Mouse (Mus musculus) neural tube, embryonic 13.5 days (tissue): Measurements from ENCODE around the gene Ttc9b. TPM values are rescaled to one million over a fixed set of nuclear protein-coding genes. Genes with fewer than 3 reads are reported as not detected.
A peak's percentile ranks its signal among the peaks of the same experiment; 100 is the strongest.
"Not testable (repeated sequence)": the region's sequence is repeated elsewhere in the genome, so short reads cannot be mapped to it uniquely, and the experiment has no call there.

ENCODE experiments used
- ATAC-seq: fragments of 200-750 bp; cut with Nextera tagmentation; 2 replicates; pipeline ENCODE4 v1.8.0; 2017; ENCODE audit warnings: low read depth, mild to moderate bottlenecking, moderate TSS enrichment, moderate library complexity
- H3K27ac ChIP-seq: fragments of 300-500 bp; sonication (generic); replicated peaks from 2 replicates; pipeline ENCODE4 v1.5.1; 2015; ENCODE audit warnings: moderate library complexity, mild to moderate bottlenecking, inconsistent platforms
- H3K27me3 ChIP-seq: fragments of 300-500 bp; sonication (generic); 2 replicates; pipeline ENCODE4 v1.6.1; 2015; ENCODE audit warnings: mild to moderate bottlenecking, inconsistent platforms
- H3K36me3 ChIP-seq: fragments of 300-500 bp; sonication (generic); 2 replicates; pipeline ENCODE4 v1.6.1; 2015; ENCODE audit warnings: mild to moderate bottlenecking, inconsistent platforms
- H3K4me1 ChIP-seq: fragments of 300-500 bp; sonication (generic); replicated peaks from 2 replicates; pipeline ENCODE4 v1.6.1; 2015; ENCODE audit warnings: inconsistent platforms
- H3K4me2 ChIP-seq: fragments of 300-500 bp; sonication (generic); 2 replicates; pipeline ENCODE4 v1.6.1; 2015; ENCODE audit warnings: inconsistent platforms, mild to moderate bottlenecking, moderate library complexity
- H3K4me3 ChIP-seq: fragments of 300-500 bp; sonication (generic); 2 replicates; pipeline ENCODE4 v1.5.1; 2015; ENCODE audit warnings: mild to moderate bottlenecking, inconsistent platforms
- H3K9ac ChIP-seq: fragments of 300-500 bp; sonication (generic); 2 replicates; pipeline ENCODE4 v1.6.1; 2015; ENCODE audit warnings: moderate library complexity, mild to moderate bottlenecking, inconsistent platforms
- H3K9me3 ChIP-seq: fragments of 300-500 bp; sonication (generic); 2 replicates; pipeline ENCODE4 v1.6.1; 2016; ENCODE audit warnings: inconsistent platforms
- WGBS: fragments of 180-500 bp; shearing (Covaris S2); methylation state at CpG from one replicate; pipeline ENCODE4 v1.1.7; 2015; 5-methylcytosine and 5-hydroxymethylcytosine counted together
- polyA plus RNA-seq: library from polyadenylated mRNA; unstranded; fragments of >200 nt; fragmentation: Nextera tagmentation; extraction: Ambion mirVana; gene quantifications from 2 replicates; pipeline ENCODE4 v1.2.1, GENCODE M21; 2015

Gene Ttc9b
- polyA plus RNA-seq, 1 experiment from 2014 or later = 54.8 TPM

DNA sequence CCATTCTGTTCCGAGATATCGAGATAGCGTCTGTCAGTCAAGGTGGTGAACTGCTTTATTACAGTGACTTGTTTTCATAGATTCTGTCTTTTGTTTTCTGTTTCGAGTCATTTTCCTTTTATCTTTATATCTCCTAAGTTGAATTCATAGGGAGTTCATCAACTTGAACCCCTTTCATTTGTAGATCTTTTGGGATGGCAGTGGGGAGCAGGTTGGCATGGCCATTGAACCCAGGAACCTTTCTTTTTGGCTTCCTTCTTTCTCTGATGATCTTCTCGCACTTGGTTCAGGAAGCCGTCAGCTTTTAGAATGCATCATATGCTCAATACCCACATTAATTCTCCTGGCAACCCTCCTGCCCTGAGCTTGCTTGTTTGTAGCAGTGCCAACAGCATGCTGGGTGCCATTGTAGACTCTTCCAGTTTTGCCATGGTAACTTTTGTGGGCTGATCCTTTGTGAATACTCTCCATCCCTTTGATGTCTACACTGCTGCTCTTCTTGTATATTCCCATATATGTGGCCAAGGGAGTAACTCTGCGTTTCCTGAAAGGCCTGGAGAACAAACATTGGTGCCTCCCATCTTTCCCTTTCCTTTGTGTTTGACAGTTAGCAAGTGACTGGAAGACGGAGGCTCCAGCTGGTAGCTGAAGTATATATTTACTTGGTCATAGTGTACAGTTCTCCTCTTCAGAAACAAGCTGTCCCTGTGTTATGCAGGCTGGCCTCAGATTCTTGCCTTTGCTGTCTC is 39.8 kb upstream of the Ttc9b start:
- H3K4me2 ChIP-seq = no peak overlapping the region
- H3K36me3 ChIP-seq = peaks cover 52% of the 10 kb centered on the region
- 50% methylated on average over 8 of the region's 8 CpGs for WGBS

DNA sequence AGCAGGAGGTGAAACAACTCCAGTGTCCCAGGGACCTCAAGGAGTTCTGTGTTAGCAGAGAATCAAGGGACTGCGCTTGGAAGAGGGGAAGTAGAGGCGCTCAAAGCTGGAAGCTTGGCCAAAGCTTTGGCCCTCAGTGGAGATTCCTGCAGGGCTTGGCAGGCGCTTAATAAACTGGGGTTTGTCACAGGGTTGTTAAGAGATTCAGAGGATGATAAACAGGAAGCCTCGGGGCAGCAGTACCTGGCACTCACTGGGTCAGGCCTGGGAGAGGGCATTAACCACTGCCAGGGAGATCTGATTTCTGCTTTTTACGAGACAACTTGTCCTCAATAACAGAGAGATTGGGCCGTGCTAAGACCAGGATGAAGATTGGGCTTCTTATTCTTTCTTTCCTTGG is 32.7 kb upstream of the Ttc9b start:
- 0 out of 2 replicates have a peak overlapping the region, but pooled peaks have one; percentile 8 for H3K9ac ChIP-seq
- 81% methylated on average over 6 of the region's 6 CpGs for WGBS
- H3K27me3 ChIP-seq = no peaks in the 10 kb centered on the region
- H3K9me3 ChIP-seq = no peaks in the 10 kb centered on the region
- no peaks in the 10 kb centered on the region for H3K4me1 ChIP-seq
- H3K4me3 ChIP-seq = no peak overlapping the region
- peaks cover 89% of the 10 kb centered on the region for H3K36me3 ChIP-seq
- no peak overlapping the region for H3K4me2 ChIP-seq
- H3K27ac ChIP-seq = no peak overlapping the region
- no peak for ATAC-seq

More for the DNA sequence above, 39.8 kb upstream of the Ttc9b start:
- peak overlapping the region; percentile 74 for H3K27ac ChIP-seq
- H3K9ac ChIP-seq = no peak overlapping the region
- no peak overlapping the region for H3K4me3 ChIP-seq
- H3K27me3 ChIP-seq = no peaks in the 10 kb centered on the region
- peak; percentile 82 for ATAC-seq
- no peaks in the 10 kb centered on the region for H3K9me3 ChIP-seq
- peaks cover 23% of the 10 kb centered on the region for H3K4me1 ChIP-seq

DNA sequence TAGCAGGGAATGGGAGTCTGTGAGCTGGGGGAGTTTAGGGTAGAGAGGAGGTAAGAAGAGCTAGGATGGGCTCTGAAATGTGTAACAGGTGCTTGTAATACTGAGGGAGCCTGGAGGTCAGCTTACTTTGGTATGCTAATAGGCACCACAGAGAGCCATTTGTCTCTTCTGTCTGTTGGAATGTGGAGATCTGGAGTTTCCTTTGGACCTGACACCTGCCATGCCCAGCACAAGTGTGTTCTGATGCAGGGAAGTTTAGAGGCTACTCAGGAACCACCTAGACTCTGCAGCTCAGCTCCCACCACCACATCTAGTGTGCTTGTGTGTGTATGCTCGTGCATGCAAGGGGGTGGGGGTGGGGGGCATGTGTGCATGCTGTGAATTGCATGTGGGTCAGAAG is 31.5 kb upstream of the Ttc9b start:
- H3K36me3 ChIP-seq = peaks cover 89% of the 10 kb centered on the region
- H3K4me3 ChIP-seq = no peak overlapping the region
- WGBS = 60% methylated on average over 1 of the region's 1 CpGs
- H3K9me3 ChIP-seq = no peaks in the 10 kb centered on the region
- H3K9ac ChIP-seq = no peak overlapping the region
- H3K4me2 ChIP-seq = no peak overlapping the region
- ATAC-seq = no peak
- no peaks in the 10 kb centered on the region for H3K27me3 ChIP-seq
- H3K27ac ChIP-seq = no peak overlapping the region
- no peaks in the 10 kb centered on the region for H3K4me1 ChIP-seq

DNA sequence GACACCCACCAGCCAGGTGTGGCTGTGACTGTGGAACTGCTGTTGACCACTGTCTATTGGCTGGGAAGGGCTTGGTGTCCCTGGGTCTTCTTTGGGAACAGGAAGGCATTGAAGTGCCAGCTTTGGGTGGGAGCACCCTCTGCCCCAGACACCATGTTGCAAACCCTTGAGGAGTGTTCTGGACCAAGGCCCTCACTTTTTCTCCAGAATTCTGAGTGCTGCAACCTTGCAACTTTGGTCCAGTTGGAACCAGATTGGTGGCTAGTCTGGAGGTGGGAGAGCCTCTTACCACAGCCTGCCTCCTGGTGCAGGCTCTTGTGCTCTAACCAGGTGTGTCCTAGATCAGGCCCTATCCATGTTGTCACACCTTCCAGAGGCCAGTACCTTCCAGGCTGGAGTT is 28.7 kb upstream of the Ttc9b start:
- peaks cover 89% of the 10 kb centered on the region for H3K36me3 ChIP-seq
- no peak overlapping the region for H3K4me3 ChIP-seq
- no peak overlapping the region for H3K4me2 ChIP-seq
- H3K4me1 ChIP-seq = no peaks in the 10 kb centered on the region
- no peaks in the 10 kb centered on the region for H3K9me3 ChIP-seq
- H3K27me3 ChIP-seq = no peaks in the 10 kb centered on the region
- no peak overlapping the region for H3K9ac ChIP-seq
- no peak for ATAC-seq
- no peak overlapping the region for H3K27ac ChIP-seq

DNA sequence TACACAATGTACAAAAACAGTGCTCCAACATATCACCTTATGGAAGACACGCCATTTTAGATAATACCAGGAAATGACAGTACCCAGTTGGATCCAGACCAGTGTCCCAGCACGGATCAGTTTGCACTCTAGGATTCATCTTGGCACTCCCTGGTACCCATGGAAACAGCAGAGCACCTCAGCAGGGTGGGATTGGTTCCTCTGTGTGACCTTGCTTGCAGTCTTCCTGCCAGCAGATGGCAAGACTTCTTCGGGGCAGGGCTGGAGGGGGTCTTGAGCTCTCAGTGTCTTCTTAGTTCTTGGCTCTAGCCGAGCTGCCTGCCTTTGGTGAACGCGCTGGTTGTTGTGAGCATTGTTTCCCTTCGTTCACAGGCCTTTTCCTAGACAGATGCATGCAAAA is 26.0 kb upstream of the Ttc9b start:
- Histone ChIP-seq H3K9me3 (no peaks in the 10 kb centered on the region), H3K9ac (no peak overlapping the region), H3K4me3 (no peak overlapping the region), H3K4me2 (no peak overlapping the region), H3K4me1 (no peaks in the 10 kb centered on the region), H3K36me3 (peaks cover 84% of the 10 kb centered on the region), H3K27ac (no peak overlapping the region), H3K27me3 (no peaks in the 10 kb centered on the region)
- no peak for ATAC-seq
- WGBS = 84% methylated on average over 7 of the region's 7 CpGs

DNA sequence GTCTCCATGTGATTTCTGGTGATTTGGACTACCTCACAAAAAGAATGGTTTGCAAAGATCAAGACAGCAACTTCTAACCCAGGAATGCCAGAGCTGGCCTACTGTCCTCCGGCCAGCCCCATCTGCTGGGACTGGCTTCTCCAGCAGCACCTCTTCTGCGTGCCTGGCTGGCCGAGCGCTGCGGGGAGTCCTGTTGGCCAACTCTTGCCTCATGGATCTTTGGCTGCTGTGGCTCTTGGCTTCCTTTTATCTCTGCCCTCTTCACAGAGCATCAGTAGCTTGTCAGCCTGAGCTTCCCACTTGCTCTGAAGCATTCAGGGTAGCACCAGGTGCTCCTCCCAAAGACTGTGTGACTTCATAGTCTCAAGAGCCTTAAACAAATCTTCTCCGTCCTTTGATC is 25.5 kb upstream of the Ttc9b start:
- no peak overlapping the region for H3K4me2 ChIP-seq
- H3K27me3 ChIP-seq = no peaks in the 10 kb centered on the region
- no peaks in the 10 kb centered on the region for H3K9me3 ChIP-seq
- H3K27ac ChIP-seq = no peak overlapping the region
- no peak overlapping the region for H3K4me3 ChIP-seq
- H3K36me3 ChIP-seq = peaks cover 84% of the 10 kb centered on the region
- 96% methylated on average over 6 of the region's 6 CpGs for WGBS
- no peak overlapping the region for H3K9ac ChIP-seq
- no peak for ATAC-seq
- H3K4me1 ChIP-seq = no peaks in the 10 kb centered on the region

DNA sequence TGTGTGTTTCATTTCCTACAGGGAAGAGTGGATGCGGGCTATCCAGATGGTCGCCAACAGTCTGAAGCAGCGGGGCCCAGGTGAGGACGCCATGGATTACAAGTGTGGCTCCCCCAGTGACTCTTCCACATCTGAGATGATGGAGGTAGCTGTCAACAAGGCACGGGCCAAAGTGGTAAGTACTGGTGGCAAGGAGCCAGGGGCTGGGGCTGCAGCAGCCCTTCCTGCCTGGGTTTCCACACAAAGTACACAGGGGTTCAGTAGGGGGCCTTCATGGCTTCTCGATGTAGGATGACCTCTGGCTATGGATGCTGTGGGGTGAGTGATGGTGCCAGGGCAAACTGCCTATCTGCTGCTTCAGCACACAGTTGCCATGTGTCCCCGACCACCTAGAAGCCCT is 24.9 kb upstream of the Ttc9b start:
- not testable (repeated sequence) for ATAC-seq, H3K9me3 ChIP-seq, H3K4me1 ChIP-seq, H3K27me3 ChIP-seq, H3K4me2 ChIP-seq, H3K9ac ChIP-seq, H3K4me3 ChIP-seq, H3K27ac ChIP-seq
- WGBS = 94% methylated on average over 7 of the region's 7 CpGs
- peaks cover 83% of the 10 kb centered on the region for H3K36me3 ChIP-seq

DNA sequence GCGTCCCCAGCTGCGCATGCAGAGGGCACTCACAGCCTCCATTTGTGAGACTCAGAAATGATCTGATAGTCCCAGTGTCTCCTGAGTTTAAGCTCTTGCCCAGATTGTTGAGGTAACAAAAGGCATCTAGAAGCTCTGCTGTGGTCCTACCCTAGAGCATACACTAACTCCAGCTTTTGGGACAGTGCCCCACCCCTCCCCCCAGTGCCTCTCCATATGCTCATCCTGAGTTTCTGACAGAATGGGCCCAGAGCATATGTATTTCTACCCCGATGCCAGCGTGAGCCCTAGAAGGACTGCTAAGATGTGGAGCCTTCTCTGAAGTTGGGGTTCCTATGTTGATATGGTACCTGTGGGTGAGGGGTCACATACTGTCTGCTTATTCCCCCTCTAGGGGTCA is 22.3 kb upstream of the Ttc9b start:
- 92% methylated on average over 4 of the region's 4 CpGs for WGBS
- Histone ChIP-seq H3K27me3 (no peaks in the 10 kb centered on the region), H3K9me3 (no peaks in the 10 kb centered on the region), H3K27ac (no peak overlapping the region), H3K36me3 (peaks cover 90% of the 10 kb centered on the region), H3K4me1 (no peaks in the 10 kb centered on the region), H3K4me2 (no peak overlapping the region), H3K4me3 (no peak overlapping the region), H3K9ac (no peak overlapping the region)
- no peak for ATAC-seq

DNA sequence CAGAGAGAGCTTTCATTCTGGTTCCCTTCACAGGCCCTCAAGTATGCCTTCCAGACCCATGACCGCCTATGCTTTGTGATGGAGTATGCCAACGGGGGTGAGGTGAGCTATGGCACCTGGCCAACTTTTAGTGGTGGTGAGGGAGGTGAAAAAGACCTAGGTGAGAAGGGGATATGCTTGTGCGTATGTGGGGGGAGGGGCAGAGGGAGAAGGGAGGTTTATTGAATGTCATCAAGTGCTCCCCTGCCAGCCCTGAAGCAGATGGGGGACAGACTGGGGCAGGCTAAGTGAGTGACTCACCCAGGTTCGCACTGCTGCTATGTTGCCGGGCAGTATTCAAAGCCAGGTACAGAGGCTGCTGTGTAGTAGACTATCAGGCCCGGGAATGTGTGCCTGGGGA is 20.5 kb upstream of the Ttc9b start:
- 95% methylated on average over 6 of the region's 6 CpGs for WGBS
- Histone ChIP-seq H3K27ac (no peak overlapping the region), H3K9me3 (no peaks in the 10 kb centered on the region), H3K9ac (no peak overlapping the region), H3K4me2 (no peak overlapping the region), H3K27me3 (no peaks in the 10 kb centered on the region), H3K4me1 (no peaks in the 10 kb centered on the region), H3K36me3 (peaks cover 90% of the 10 kb centered on the region), H3K4me3 (no peak overlapping the region)
- no peak for ATAC-seq

DNA sequence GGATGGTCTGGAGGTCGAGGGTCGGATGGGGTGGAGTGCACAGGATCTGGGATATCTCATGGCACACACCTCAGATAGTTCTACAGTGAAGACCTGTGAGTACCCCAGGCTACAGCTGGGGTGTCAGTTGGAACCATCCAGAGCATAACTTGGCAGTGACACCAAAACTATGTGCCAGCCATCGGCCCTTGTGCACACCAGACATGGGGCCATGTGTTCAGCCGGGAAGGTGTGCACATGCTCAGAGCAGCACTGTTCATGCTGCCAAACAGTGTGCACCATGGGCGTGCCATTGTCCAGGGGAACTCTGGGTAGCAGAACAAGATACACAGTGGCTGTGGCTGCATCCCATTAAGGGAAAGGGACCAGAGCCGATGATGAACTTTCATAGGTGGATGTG is 19.0 kb upstream of the Ttc9b start:
- ATAC-seq = no peak
- whole genome bisulfite sequencing = 94% methylated on average over 6 of the region's 6 CpGs
- H3K27ac ChIP-seq = no peak overlapping the region

DNA sequence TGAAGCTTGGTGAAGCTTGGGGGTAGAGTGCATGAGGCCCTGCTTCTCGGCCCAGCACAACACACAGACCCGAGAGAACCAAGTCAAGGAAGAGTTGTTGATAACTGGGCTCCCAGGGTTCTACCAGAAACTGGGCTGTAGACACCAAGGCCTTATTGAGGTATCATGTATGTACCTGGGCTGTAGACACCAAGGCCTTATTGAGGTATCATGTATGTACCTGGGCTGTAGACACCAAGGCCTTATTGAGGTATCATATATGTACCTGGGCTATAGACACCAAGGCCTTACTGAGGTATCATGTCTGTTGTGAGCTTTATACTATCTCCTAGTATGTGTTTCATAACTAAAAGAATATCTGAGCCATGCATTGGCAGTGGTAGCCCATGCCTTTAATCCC is 18.6 kb upstream of the Ttc9b start:
- 100% methylated on average over 2 of the region's 2 CpGs for WGBS
- not testable (repeated sequence) for H3K27me3 ChIP-seq
- 0 out of 2 replicates have a peak, but pooled peaks have one; percentile 50 for ATAC-seq

More for the DNA sequence above, 19.0 kb upstream of the Ttc9b start:
- H3K4me2 ChIP-seq = no peak overlapping the region
- no peak overlapping the region for H3K9ac ChIP-seq
- no peak overlapping the region for H3K4me3 ChIP-seq
- no peaks in the 10 kb centered on the region for H3K9me3 ChIP-seq
- H3K27me3 ChIP-seq = no peaks in the 10 kb centered on the region
- H3K36me3 ChIP-seq = peaks cover 80% of the 10 kb centered on the region
- H3K4me1 ChIP-seq = no peaks in the 10 kb centered on the region

DNA sequence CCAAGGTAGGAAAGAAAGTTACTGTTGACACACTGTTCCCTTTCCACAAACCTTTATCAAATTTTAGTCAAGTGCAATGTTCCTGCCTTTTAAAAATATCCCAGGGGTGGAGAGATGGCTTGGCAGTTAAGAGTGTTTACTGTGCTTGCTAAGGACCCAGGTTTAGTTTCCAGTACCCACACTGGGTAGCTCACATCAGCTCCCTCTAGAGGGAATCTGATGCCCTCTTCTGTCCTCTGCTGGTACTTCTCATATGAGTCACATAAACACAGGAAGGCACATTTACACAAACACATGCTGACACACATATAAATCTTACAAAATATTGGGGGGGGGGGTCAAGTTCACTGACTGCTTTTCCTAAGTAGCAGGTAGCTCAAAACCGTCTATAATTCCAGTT is 9.2 kb upstream of the Ttc9b start:
- Histone ChIP-seq H3K4me1 (no peaks in the 10 kb centered on the region), H3K9me3 (no peaks in the 10 kb centered on the region), H3K27me3 (no peaks in the 10 kb centered on the region), H3K4me2 (no peak overlapping the region), H3K36me3 (peaks cover 7% of the 10 kb centered on the region), H3K9ac (no peak overlapping the region), H3K4me3 (no peak overlapping the region), H3K27ac (no peak overlapping the region)
- no peak for ATAC-seq
- WGBS = 52% methylated on average over 1 of the region's 1 CpGs

More for the DNA sequence above, 18.6 kb upstream of the Ttc9b start:
- H3K27ac ChIP-seq, H3K9me3 ChIP-seq, H3K9ac ChIP-seq, H3K4me3 ChIP-seq, H3K4me1 ChIP-seq, H3K4me2 ChIP-seq: not testable (repeated sequence)
- peaks cover 81% of the 10 kb centered on the region for H3K36me3 ChIP-seq

DNA sequence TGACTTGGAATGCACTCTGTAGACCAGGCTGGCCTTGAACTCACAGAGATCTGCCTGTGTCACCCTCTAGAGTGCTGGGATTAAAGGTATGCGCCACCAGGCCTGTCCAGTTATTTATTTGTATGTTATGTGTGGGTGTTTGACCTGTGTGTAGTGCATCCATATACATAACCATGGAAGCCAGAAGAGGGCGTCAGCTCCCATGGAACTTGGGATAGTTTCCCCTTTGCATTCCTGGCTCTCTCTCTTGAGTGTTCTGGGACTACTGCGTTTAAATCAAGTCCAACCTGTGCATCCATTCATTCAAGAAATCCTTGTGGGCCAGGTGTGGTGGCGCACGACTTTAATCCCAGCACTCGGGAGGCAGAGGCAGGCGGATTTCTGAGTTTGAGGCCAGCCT is 7.2 kb upstream of the Ttc9b start:
- Histone ChIP-seq H3K4me1 (no peaks in the 10 kb centered on the region), H3K27ac (no peak overlapping the region), H3K4me2 (no peak overlapping the region), H3K36me3 (no peaks in the 10 kb centered on the region), H3K27me3 (no peaks in the 10 kb centered on the region), H3K9ac (no peak overlapping the region), H3K9me3 (no peaks in the 10 kb centered on the region), H3K4me3 (no peak overlapping the region)
- WGBS = 85% methylated on average over 7 of the region's 7 CpGs
- no peak for ATAC-seq
